Mouse (Mus musculus) ES-Bruce4 (cell line): ENCODE data around the gene Gigyf2.
"Not testable (repeated sequence)": the region's sequence is repeated elsewhere in the genome, so short reads cannot be mapped to it uniquely, and the experiment has no call there.

Source experiments
- CTCF ChIP-seq: IDR thresholded peaks from one replicate; pipeline ENCODE4 v1.8.1; 2011; ENCODE audit warnings: low read depth, low read length
- POLR2A ChIP-seq: IDR thresholded peaks from one replicate; pipeline ENCODE4 v1.8.1; 2011; ENCODE audit warnings: low read length; ENCODE audit not compliant: insufficient read depth

DNA sequence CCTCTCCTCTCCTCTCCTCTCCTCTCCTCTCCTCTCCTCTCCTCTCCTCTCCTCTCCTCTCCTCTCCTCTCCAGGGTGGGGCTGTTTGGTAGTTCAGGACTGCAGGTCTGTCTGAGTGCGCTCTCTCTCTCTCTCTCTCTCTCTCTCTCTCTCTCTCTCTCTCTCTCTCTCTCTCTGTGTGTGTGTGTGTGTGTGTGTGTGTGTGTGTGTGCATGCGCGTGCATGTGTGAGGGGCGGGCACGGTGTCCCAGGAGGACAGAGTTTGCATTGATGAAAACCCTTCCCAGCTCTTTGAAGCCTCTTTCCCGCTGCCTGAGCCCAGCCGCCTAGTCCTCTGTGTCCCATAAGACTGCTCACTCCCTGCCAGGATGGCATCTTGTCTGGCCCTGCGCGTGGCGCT lies 143.2 kb downstream of the Gigyf2 start, which contains the start of gene Snorc:
- TF ChIP-seq POLR2A, result not testable (repeated sequence)
- peak; percentile 18 for TF ChIP-seq CTCF
